Mouse (Mus musculus) left cerebral cortex, adult 11 months (tissue): ENCODE results near the gene Cth.
"Not testable (repeated sequence)": the region's sequence is repeated elsewhere in the genome, so short reads cannot be mapped to it uniquely, and the experiment has no call there.

ENCODE experiments used
- DNase-seq: peaks from one replicate; pipeline ENCODE4 v3.0.0; 2022; ENCODE audit warnings: low spot score

Cth gene

DNA sequence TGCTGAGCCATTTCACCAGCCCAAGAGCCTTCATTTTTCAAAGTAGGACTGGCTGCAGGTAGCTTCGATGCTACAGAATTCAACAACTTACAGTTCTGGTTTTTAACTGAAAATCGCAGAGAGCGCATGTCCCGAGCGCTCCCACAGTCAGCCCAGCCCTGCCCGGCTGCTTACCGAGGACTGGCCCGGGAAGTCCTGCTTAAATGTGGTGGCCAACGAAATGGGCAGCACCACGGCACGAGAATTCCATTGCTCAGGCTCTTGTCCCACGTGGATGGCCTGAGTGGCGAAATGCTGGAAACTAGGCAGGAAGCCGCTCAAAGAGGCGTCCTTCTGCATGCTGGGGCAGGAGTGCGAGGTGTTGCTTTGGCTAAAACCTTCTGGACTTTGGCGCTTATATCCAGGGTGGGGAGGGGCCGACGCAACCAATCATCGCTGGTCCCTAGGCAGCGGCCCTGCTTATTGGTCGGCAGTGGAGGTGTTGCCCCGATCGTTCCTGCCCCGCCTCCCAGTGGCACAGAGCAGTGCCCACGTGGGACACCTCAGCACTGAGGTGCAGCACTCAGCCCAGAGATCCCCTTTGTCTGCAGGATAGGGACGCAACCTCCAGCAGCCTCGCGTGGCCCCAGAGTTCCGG, at the start of gene Cth:
TSS of gene Cth (minus strand) at position 386 of the 637 bp plus-strand sequence.
- peak; percentile 82 for DNase-seq

DNA sequence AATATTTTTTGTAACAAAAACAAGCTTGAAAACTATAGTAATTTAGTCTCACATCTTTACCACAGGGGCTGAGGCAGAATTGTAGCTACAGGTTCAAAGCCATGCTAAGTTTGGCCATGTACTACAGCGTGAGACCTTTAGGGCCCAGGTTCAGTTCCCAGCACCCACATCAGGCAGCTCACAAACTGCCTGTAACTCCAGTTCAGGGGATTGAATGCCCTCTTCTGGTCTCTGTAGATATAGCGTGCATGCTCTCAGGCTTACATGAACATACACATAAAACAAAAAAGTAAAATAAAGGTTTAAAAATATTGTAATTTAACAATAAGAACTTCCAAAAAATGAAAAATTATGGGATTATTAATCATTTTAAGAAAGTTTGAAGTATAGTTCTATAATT, 48.4 kb upstream of the Cth start:
- DNase-seq, result no peak

DNA sequence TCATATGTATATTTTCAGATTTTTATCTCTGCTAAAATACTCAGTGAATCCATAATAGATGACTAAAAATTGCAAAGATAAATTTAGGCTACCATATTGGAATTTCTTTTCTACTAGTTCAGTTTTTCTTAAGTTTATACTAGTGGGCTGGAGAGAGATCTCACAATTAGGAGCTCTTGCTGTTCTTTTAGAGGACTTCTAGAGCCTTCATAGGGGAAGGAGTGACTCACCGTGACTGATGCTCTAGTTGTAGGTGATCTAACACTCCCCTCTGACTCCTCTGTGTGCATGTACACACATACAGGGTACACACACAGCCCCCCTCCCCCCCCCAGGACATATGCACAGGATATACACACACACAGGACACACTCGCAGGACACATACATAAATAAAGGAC, 46.3 kb upstream of the Cth start:
- DNase-seq, result no peak

DNA sequence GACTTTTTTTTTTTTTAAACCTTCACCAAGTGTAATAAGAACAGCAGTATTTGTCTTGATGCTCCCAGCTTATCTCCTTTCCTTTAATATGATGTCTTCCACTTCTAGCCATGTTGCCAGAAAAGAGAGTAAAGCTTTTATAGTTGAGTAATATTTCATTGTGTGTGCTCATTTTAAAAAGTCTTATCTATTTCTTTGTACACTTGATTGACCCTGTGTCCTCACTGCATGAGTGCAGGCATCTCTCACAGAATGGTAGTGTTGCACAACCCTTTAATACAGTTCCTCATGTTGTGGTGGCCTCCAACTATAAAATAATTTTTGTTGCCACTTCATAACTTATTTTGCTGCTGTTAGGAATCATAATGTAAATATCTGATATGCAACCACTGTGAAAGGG, 32.4 kb upstream of the Cth start:
- no peak for DNase-seq

DNA sequence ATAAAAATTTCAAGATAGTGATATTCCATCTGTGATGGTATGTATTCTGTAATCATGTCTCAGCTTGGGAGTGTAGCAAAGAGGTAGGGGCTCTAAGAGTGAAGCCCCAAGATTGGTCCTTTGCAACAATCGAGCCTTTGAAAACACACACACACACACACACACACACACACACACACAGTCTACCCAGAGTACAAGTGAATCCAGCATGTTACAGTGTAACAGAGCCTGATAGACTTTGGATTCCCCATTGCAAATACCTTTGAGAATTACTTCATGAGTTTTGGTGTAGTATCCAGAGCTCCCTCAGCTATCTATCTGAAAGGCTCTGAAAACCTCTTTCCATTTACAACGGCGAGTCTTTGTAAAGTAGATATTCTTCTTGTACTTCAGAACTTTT, 31.3 kb upstream of the Cth start:
- no peak for DNase-seq

DNA sequence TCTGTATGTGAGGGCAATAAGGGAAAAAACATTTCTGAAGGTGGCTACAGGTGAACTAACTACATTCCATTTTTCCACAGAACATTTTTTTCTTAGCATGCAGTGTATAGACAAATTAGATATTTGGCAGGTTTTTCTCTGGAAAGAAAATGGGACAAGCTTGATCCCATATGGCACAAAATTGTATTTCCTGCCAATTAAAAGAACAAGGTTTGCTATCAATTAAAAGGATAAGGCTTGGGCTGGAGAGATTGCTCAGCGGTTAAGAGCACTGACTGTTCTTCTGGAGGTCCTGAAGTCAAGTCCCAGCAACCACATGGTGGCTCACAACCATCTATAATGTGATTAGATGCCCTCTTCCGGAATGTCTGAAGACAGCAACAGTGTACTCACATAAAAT, 30.6 kb upstream of the Cth start:
- DNase-seq, result no peak

DNA sequence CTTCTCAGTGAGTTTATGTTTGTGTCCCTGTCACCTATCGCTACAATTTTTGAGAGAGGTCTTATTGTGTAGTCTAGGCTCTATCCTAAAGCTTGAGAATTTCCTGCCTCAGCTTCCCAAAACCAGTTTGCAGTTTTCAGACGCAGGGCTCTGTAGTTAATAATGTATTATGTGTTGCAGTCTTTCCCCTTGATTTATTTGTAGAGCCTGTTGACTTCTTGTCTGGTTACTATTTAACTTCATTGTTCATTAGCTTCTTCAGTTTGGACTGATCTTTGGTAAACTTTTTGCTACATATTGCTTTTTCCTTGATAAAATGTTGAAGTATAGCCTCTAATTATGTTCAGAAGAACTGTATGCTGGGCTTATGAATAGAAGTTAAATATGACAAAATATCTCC, 27.8 kb upstream of the Cth start:
- DNase-seq, result no peak

DNA sequence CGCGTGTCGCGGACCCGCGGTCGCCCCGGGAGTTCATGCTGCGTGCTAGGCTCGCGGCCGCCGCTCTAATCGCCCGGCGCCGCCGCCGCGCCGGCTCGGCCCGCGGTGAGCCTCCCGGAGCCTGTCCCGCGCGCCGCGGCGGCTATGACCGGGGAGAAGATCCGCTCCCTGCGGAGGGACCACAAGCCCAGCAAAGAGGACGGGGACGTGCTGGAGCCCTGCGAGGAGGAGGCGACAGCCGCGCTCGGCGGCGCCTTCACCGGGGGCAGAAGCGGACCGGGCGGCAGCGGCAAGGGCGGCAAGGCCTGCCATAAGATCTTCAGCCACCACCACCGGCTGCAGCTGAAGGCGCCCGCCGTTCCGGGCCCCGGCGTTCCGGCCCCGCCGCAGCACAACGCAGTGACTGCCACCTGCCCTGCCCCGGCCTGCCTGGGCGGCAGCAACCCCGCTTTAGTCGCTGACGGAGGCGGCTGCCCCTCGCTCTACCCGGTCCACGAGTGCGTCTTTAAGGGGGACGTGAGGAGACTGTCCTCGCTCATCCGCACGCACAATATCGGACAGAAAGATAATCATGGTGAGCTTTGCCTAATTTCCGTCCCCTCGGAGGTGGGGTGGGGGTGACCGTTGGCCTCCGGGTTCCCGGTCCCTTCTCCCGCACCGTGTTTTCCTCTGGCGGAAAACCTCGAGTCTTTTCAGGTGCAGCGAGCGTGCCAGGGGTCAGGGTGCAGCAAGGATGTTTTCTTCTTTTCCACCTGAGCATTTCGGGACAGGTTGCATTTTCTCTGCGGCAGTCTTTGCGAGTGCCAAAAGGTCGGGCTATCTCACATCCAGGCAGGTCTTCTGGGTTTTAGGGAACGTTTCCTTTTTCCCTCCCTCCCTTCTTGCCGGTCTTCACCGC, 22.8 kb upstream of the Cth start:
- DNase-seq, result no peak

DNA sequence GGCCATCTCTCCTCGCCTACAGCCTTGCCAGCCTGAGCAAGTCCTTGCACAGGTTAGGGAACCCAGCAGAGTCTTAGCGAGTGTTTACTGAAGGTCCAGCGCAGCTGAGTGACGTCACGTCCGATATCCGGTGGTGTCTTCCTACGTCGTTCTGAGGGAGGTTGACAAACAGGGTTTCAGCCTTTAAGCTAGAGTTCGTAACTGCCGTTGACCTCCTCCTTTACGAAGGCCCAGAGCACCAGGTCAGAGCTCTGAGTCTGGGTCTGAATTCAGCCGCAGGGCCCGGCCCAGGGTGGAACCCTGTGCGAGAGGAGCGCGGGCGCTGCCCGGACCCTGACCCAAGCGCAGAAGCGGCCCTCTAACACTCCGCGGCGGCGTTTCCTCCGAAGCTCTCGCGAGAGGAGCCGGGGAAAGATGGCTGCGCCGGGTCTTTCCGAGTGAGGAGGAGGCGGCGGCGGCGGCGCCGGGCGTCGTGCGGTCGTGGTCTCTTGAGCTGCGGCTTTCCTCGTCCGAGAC, 22.0 kb upstream of the Cth start, which contains the start of gene Ankrd13c:
TSS of gene Ankrd13c (plus strand) at position 397 of the 516 bp plus-strand sequence.
- DNase-seq, result peak; percentile 89

DNA sequence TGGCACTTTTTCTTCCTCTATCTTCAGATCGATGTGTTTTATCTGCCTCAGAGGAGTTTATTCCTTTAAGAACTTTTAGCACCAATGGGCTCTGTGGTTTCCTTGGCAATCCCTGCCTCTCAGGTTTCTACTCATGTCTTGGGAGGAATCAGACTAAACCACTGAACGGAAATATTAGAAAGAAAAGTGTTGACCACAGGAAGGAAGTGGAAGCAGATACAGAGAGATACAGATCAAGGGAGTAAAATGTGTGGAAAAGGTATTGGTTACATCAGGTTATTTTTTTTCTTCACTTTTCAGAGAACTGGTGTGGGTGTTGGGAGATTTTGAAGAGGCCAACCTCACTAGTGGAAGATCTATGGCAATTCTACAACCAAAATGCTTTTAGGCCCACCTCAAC, 13.7 kb upstream of the Cth start:
- no peak for DNase-seq

DNA sequence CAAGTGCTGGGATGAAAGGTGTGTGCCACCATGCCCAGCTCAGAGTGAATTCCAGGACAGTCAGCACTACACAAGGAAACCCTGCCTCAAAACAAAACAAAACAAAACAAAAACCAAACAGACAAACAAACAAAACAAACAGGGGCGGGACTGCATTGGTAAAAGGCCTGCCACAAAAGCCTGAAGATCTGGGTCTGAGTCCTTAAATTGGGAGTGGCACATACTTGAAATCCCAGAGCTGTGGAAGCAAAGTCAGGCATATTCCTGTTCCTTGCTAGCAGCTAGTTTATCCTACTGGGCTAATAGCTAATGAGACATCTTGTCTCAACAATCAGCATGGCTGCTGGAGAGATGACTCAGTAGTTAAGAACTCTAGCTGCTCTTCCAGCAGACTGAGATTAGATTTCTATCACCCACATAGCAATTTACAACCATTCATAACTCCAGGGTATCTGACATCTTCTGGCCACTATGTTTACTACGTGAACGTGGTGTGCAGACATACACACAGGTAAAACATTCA, 9.5 kb upstream of the Cth start:
- DNase-seq, result no peak

DNA sequence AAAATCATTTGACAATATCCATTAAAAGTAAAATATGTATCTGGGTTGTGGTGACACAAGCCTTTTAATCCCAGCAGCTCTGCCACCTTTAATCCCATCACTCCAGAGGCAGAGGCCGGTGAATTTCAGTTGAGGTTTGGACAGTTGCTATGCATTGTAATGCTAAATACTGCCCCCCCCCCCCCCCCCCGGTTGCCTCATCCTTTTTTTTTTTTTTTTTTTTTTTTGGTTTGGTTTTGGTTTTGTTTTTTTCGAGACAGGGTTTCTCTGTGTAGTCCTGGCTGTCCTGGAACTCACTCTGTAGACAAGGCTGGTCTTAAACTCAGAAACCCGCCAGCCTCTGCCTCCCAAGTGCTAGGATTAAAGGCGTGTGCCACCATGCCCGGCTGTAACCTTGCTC, 8.3 kb upstream of the Cth start:
- DNase-seq, result not testable (repeated sequence)

DNA sequence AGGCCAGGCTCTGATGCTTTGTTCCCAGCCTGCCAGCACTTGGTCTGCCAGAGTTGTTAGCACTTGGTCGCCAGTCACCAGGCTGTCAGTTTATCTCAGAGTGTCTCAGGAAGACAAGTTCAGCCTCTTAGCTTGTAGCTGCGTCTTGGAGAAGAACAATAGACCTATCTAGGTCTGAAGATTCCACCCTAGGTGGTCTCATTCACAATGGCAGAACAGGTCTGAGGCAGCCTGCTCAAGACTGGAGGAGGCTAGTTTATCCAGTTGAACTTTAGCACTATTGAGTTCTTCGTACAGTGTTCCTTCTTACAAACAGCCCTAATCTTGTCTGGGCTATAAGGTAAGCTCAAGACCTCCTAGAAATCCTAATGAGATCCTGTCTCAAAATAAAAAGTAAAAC, 7.2 kb upstream of the Cth start:
- no peak for DNase-seq

DNA sequence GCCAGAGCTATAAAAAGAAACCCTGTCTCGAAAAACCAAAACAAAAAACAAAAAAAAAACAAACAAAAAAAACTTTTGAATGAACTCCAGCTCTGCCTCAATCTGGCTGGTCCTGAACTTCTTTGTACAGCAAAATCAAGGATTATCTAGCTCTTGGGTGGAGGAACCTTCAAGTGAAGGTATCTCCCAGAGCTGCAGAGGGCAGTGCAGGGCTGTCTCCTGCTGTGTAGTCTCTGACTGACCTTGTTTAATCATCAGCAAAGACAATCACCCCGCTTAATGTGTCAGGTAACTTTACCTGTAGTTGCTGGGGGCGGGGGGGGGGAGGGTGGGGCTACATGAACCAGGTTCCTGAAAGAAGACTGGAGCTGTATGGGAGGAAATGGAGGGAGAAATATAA, 6.7 kb upstream of the Cth start:
- DNase-seq, result no peak

DNA sequence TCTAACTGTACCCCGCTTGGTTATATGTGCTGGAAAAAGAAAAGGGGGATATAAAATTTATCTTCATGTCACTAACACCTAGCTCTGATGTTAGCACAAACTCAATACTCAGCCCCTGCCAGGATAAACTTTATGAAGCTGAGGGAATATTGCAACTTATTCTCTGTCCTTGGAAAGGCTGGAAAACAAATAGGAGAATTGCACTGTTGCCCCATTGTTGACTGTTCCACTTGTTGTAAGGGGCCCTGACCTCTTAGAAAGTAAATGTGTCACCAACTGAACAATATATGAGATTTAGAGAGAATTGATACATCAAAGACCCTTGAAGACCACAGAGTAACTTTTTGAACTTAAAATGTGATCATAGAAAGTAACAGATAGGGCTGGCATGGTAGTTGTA, 4.5 kb upstream of the Cth start:
- no peak for DNase-seq

DNA sequence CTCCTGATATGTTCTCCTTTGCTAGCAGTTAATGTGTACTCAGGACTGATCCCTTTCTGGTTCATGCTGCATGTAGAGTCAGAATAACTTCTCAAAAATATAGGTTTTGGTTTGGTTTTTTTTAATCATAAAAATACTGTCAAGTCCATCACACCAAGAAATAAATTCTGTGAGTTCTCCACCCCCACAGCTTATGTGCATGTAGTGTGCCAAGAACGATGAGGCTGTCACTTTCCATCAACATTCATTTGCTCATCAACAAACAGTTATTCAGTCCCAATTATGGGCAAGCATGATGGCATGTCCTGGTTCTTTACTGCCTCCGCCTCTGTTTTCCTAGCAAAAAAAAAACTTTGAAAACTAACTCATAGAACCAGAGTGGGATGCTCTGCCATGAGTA, 3.9 kb upstream of the Cth start:
- no peak for DNase-seq

DNA sequence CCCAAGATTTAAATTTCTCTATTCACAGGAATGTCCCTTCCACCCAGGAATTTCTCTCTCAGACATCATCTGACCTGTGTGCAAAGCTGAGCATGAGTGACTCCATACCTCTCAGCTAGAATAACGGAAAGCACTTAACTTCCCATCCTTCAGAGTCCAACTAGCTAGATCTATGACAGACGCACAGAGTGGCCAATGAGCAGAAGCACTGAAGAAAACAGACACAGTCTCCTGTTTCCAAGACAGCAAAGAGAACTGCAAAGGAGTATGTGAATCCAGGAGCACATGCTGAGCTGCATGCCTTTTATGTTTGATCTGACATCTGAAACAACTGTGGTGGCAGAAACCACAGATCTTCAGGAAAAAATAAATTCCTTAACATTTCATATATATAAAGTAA, 1.9 kb upstream of the Cth start:
- no peak for DNase-seq

DNA sequence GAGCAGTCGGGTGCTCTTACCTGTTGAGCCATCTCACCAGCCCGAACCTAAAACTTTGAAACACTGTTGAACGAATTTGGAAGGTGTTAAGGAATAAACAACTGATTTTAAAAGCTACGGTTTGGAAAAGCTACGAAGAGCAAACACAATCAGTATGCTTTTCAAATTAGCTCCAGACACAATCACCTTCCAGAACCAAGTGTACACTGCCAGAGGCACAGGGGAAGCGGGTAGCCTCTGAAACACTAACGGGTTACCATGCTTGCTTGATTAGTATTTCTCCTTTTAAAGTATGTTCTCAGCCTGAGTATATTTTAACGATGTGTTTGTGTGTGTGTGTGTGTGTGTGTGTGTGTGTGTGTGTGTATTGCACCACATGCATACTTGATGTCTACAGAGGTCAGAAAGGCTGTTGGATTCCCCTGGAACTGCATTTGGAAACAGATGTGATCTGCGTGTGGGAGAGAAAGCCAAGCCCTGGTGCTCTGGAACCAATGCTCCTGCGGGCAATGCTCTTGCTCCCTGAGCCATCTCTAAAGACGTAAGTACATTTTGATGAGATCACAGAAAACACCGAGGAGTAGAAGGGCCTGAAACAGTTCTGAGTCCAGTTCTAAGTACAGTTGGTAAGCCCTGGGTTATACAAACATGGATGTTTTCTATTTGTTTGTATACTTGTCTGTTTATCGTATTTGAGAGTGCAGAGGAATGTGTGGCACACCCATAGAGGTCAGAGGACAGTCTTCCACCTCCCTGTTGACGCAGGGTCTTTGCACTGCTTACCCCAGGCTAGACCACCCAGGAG, 1.0 kb upstream of the Cth start:
- no peak for DNase-seq

DNA sequence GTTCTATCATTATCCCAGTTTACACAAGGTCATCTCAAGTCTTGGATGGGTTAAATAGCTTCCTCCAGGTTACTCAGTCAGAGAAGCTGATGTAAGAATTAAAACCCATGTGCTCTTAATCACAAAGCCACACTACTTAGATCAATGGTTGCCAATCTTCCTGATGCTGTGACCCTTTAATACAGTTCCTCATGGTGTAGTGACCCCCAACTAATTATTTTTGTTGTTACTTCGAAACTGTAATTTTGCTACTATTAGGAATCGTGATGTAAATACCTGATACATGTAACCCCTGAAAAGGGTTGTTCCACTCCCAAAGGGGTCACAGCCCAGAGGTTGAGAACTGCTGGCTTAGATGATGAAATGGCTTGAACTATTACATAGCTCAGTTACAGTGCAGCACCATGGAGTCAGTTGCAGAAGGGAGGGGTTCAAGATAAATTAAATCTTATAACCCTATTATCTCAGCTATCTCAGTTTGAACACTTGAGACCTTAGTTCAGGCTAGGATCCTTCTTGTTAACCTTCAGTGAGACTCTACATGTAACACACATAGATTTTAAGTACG, 1.5 kb downstream of the Cth start:
- no peak for DNase-seq

DNA sequence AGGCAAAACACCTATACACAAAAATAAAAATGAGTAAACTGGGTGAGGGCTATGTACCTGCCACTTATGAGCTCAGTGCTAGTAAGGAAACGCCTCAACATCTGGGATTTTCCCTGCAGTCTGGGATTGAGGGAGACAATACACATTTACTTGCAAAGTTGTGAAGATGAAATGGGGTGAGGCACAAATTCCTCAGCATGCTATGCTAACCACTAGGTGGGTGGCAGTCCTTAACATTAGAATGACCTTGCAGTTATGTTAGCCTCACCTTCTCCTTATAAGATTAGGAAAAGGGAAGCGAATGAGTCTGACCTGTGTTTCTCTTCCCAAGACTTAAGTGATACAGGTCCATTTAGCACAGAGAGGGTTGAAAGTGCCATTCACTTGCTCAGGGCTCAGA, 3.5 kb downstream of the Cth start:
- DNase-seq, result no peak

DNA sequence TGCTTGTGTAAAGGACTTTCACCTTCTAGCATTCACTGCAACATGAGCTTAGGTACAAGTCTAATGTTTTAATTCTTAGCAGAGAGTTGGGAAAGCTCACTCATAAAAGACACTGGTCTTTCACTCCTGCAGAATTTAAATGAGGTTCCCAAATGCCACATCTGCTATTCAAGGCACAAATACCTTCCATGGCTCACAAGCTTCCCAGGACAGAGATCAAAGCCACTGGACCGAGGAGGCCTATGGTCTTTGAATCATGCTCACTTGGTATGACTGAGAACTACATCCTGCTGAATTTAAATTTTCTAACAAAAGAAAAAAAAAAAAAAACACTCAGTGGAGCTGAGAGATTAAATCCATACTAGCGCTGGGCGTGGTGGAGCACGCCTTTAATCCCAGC, 8.5 kb downstream of the Cth start:
- DNase-seq, result no peak

DNA sequence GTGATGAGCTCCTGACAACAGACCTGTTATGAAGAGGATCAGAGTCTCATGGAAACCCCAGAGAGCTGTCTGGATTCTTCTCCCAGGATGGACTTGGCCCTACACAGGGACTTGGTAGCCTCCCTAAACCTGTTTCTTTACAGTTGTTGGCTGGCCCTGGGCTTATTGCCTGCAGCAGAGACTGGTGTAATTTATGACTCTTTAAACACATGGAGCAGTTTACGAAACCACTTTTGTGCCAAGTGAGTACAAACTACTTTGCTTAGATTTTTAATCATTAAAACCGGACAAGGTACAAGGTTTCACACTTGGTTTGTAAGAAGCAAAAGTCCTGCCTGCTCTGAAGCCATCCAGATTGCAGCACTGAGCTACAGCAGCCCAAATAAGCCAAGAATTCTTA, 12.7 kb downstream of the Cth start:
- DNase-seq, result no peak
